Mouse (Mus musculus): ENCODE data around the gene Safb2.

DNA sequence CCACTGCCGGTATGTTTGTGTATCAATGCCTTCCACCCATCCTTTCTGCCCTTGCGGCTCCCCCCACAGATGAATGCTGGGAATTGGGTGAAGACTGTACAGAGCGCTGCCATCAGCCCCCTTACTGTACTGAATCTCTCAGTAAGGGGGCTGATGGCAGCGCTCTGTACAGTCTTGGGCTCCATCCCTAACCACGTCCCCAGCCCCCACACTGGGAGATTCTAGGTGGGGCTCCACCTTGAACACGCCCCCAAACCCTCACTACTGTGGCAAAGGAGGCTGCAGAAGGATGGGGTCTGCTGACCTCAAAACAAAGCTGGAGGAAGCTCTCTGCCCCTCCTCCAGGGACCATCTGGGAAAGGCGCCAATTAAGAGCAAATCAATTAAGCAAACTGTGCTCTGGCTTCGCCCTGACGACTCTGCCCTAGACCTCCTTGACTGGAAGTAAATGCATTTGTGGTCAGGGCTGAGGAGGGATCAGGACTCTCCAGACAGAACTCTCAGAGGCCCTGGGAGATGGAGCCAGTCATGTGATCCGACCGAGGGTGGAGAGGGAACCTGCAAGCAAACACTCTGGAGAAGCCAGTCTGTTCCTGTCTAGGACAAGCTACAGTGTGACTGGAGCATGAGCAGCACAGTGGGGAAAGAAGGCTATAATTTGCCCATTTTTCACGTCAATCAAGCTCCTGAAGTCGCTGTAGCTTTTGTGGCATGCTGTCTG lies 68.5 kb downstream of the Safb2 start:
- TF ChIP-seq CTCF (IDR thresholded peaks at IDR 0.05; ENCODE audit: insufficient read depth, low read length) (no peak), POLR2A (IDR thresholded peaks at IDR 0.05; ENCODE audit: borderline replicate concordance, extremely low read depth, low read depth, low read length) (no peak)
